Mouse (Mus musculus) frontal cortex, postnatal 10 days (tissue): Measurements from ENCODE around the gene Gse1.

ENCODE experiments used
- DNase-seq, 2 experiments: peaks; one replicate each; pipeline ENCODE4 v3.0.0; 2022; ENCODE audit warnings: low spot score in 2 of 2, mixed read lengths in 1 of 2

Gse1 gene

DNA sequence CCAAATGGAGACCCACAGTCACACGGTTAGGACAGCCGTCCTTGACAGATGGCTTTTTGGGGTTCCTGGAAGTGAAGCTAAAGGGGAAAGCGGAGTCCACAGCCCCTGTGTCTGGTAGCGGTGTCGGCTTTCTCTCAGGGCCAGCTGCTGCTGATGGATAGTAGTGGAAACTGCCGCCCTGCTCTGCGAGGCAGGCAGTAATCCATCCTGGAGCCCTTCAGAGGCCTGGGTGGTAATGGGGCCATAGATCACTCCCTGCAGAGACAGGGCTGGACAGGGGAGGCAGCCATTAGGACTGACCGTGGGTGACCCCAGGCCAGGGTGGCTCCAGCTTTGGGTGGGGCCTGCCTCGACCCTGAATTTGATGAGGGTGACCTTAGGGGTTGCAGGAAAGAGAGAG, 146.3 kb downstream of the Gse1 start:
- no peak for DNase-seq

DNA sequence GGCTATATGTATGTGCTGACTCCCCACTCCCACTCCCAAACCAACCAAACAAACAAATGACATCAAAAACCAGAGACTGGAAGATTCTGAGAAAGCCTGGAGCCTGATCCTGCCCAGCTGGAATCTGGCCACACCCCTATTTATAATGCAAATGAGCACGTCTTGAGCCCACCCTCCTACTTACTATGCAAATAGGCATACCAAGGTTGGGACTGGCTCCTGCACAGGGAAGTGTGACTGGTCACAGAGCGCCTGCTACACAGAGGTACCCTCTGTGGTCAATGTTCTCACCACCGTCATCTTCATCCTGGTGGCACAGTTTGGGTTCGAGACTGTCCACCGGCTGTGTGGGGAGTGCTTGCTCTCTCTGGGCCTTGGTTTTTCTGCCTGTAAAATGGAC, 146.9 kb downstream of the Gse1 start:
- DNase-seq, result no peak

- no peak for DNase-seq
Measured at GRCm38 (mm10) chr8:120376215-120376614, 148.0 kb downstream of the Gse1 start.

DNA sequence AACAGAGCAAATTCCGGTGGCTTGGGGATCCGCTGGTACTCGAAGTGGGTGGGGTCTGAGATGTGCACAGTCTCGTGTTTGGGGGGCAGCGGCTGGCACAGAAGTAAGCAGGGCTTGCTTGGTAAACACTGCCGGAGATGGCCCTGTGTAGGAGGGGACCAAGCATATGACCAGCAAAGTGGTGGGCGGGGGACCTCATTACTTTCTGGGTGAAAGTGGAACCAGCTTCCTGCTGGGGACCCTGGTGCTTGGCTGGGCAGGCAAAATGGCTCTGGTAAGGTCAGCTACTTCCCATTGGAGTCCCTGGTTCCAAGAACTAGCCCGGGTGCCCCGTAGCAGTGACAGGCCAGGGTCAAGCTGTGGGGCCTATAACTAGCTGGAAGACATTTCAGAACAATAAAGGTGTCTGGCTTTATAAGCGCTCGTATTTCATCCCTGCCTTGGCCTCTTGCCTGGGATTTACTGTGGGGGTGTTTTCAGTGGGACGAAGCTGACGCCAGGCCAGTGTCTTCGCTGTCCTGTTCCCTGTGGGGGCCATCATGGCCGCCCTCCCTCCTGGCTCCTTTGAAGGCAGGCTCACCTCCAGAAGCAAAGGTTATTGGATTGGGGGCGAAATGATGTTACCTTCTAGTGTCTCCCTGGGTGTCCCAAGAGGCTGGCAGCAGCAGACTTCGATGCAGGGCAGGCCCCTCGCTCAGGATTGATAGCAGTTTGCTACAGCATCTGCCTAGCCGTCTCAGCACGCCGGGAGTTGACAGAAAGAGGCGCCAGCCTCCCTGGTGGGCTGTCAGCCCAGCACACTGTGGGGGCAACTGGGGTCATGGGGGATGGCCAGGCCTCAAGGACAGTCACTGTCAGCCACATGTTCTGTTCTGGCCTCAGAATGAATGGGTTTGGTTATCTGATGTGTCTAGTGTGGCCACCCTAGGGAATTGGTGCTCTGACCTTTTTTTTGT, 148.9 kb downstream of the Gse1 start:
- no peak for DNase-seq

GRCm38 (mm10) chr8:120377803-120378189, 149.5 kb downstream of the Gse1 start:
- no peak for DNase-seq

GRCm38 (mm10) chr8:120378306-120378705, 150.1 kb downstream of the Gse1 start:
- no peak for DNase-seq

GRCm38 (mm10) chr8:120379015-120379414, 150.8 kb downstream of the Gse1 start:
- DNase-seq, result no peak

DNA sequence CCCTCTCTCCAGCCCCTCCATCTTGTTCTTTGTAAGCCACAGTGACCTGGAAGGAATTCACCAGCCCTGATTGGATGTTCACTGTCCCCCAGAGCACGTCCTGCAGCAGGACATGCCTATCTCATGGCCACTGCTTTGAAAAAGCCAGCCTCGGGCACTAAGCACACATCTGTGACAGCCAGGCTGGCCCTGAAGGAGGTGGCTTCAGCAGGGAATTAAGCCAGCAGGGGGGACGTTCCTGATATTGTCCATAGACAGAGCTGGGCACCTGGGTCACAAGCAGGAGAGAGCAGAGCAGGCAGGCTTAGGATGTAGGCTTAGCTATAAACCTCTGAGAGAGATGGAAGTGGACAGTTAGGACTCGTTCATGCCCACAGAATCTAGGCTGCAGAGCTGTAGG, 153.6 kb downstream of the Gse1 start:
- no peak for DNase-seq

DNA sequence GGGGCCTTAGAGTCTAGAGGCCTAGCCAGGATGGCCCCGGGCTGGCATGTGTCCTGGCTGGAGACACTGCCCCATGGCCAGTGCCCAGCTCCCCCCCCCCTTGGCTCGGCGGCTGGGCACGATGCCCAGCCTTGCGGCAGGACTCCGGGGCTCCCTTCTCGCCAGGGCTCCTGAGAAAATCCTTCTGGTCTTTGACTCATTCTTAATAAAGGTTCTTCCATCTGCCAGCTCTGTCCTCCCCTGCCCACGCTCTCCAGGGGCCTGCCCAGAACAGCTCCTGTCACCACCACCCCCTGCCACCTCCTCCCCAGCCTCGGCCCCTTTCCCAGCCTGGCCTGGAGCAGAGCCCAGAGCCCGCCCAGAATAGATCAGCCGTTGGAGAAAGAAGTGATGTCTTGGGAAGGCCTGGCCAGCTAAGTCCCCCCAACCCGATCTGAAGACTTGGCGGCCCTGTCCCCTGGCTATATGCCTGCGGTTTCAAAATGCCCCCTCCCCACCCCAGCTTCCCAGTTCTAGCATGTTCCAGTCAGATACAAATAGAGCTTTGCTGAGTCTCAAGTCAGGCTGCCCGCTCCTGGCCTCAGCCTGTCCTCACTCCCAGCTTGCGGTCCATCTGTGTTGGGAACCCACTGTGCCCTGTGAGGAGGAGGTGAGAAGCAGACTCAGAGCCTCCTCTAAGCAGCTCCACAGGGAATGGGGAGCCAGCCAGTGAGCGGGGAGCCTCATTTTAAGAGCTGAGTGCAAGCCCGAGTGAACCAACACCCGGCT, 154.4 kb downstream of the Gse1 start:
- peak; percentile 86 to 93 for DNase-seq

DNA sequence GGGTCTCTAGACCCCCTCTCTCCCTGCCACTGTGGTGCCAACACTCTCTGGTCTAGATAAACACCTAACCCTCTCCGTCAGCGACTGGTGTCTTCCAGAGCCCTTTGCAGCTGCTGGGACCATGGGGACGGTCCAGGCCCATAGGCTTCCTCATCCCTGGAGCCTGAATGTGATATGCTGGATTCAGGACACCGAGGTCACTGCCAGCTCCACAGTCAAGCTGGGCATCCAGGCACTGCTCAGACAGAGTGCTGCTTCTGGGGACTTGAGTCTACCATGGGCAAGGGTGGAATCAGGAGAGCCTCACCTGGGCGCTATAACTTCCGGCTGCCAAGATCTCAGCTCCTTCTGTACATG, 154.9 kb downstream of the Gse1 start:
- no peak for DNase-seq

DNA sequence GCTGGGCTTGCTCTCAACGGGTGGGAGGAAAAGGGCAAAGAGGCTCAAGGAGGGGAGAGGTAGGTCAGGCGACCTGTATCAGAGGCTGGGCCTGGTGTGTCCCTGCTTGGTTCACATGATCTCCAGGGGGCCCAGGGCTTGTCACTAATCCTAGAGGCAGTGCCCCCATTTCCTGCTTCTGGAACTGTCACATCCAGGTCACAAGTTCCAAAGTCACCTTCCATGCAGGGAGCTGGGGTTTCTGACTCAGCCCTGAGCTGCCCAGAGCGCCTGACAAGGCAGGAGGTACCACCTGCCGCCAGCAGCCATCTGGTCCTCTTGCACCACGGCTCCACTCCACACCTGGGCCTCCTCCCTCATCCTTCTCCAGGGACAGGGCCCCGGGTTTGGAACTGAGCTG, 155.5 kb downstream of the Gse1 start:
- DNase-seq, result no peak

- DNase-seq, result no peak
Measured at GRCm38 (mm10) chr8:120384745-120385144, 156.5 kb downstream of the Gse1 start.

DNA sequence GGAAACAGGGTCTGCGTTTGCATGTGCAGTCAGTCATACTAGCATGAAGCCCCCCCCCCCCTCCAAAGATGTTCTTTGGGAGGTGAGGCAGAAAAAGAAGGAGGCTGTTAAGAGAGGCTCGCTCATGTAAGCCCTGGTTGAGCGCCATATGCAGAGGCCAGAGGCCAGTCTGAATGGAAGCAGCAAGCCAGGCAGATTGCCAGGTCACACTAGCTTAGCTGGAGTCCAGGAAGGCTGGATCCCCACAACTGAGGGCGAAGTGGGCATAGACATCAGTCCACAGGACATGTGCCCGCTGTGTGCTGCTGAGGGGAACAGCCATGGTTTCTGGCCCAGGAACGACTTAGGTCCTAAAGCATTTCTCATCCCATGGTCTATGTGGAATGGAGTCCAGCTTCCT, 160.0 kb downstream of the Gse1 start:
- no peak for DNase-seq

GRCm38 (mm10) chr8:120390598-120390997, 162.3 kb downstream of the Gse1 start:
- no peak for DNase-seq

DNA sequence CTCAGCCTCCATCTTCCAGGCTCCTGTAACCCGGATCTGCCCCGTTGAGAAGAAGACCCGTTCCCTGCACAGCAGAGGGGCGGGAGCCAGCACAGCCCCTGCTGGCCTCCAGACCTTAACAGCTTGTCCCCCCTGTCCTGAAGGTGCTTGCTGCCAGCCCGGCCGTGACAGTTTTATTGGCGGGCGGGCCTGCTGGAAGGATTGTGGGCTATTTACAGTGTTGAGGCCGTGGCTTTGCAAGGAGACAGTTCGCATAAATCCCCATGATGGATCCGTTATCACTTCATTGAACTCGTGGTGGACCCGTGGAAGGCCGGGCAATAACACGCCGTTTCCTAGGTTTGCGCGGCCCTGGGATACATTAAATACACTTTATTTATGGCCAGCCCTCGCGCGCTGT, 163.6 kb downstream of the Gse1 start:
- DNase-seq, result no peak

DNA sequence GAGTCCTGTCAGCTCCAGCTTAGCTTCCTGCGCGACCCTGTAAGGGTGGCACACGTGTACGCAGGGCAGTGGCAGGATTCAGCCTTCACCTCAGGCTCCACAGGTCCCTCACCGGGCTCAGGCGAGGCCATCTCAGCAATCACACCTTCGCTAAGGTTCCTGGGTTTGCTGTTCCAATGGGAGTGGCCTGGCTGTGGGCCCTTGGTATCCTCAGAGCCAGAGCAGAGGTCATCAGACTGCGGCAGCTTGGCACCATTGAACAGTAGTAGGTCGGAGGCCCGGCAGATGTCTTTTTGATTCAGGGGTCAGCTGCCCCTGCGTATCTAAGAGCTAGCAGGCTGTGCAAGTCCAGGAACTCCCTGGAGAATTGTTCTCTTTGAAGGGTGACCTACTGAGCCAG, 164.8 kb downstream of the Gse1 start:
- DNase-seq, result no peak

GRCm38 (mm10) chr8:120393871-120394275, 165.6 kb downstream of the Gse1 start:
- DNase-seq, result peak in 1 of 2 experiments; percentile 49

DNA sequence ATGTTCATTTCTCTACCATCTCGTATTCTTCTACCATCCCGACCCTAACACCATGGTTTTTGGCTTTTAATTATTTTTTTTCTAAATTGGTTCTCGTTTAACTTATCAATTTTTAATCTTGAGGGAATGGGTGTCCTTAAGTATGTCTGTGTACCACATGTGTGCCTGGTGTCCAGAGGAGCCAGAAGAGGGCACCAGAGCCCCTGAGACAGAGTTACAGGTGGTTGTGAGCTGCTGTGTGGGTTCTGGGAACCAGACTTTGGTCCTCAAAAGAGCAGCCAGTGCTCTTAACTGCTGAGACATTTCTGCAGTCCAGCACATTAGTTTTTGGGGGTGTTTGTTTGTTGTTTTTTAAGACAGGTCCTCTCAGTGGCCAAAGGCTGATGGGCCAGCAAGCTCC, 167.6 kb downstream of the Gse1 start:
- no peak for DNase-seq

DNA sequence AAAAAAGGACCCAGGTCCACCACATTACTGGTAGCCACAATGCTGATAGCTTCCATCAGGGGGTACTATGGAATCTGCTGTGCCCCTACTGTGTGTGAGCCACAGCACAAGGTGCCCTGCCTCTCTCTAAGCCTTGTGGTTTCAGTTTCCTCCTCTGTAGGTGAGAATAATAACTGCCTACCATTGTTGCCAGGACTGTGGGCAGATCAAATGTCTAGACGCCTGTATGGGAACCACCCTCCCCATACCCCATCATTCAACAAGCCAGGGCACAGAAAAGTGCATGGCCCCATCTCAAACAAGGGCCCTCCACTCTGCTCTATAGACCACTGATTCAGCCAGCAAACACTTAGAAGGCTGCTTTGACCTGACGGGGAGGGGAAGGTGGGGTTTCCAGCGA, 168.5 kb downstream of the Gse1 start:
- no peak for DNase-seq

DNA sequence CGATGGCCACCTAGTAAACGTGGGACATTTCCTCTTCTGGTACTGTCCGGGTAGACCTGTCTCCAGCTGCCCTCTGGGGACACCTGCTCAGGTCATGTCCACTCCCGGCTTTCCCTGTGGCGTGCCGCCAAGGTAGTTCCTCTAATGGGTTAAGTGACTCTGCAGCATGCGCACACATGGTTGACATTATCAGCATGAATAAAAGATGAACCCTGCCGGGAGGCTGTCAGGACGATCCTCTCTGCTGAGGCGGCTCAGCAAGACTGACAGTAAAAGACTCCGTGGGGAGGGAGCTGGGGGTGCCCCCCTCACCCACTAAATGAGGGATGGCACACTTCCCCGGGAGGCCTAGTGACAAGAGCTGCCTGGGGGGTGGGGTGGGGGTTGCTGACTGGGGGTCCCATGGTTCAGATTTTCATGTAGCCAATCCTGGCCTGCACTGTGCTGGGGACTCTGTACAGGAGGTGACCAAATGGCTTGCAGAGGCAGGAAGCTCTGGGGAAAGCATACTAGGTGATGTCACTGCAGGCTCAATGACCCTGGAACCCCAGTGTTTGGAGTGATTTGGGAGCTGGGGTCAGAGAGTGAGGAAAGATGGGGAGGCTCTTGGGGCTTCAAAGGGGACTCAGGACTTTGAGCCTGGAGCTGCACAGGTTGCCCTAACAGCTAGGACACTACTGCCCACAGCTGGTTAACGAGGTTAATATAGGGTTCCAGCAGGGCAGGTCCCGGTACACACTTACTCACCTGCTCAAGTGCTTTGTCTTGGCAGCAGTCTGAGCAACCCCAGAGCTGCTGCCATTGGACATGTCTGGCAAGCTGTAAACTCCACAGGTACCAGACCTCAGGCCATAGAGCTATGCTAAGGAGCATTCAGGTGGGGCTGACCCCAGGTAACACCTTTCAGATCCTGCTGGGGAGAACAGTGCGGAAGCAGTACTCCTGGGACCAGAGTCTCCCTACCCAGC, 169.5 kb downstream of the Gse1 start:
- no peak for DNase-seq

DNA sequence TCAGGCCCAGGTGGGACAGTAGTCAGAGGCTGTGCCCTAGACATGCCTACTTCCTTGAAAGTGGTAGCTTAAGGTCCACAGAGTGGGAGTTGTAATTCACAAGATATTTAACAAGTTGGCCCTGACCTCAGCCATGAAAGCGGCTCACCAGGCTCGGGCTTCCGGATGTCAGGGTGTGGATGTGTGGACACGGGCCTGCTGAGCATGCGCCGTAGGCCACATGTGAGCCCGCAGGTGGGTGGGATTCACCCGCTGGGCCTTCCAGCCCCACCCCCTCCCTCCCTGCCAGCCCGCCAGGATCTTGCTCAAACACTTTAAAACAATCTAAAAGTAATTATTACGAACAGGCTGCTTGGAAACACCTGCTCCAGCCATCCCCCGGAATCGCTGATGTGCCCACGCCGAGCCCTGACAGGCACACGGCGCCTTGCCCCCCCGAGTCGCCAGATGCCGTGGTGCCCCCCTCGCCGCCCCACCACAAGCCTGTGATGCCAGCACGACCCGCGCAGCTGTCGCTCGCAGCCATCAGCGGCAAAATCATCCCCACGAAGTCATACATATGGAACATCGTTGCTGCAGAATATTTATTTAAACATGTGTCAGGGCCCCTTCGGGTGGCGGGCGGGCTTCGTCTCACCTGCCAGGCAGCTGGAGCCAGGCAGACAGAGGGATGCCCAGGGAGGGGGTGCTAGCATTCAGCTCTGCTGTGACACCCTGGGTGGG, 171.1 kb downstream of the Gse1 start:
- DNase-seq, result no peak
